Mouse (Mus musculus) neural tube, embryonic 13.5 days (tissue): ENCODE results near the gene Ift52. TPM values are rescaled to one million over a fixed set of nuclear protein-coding genes. Genes with fewer than 3 reads are reported as not detected.

Experiments used
- ATAC-seq: fragments of 200-750 bp; cut with Nextera tagmentation; 2 replicates; pipeline ENCODE4 v1.8.0; 2017; ENCODE audit warnings: low read depth, mild to moderate bottlenecking, moderate TSS enrichment, moderate library complexity
- H3K27ac ChIP-seq: fragments of 300-500 bp; sonication (generic); replicated peaks from 2 replicates; pipeline ENCODE4 v1.5.1; 2015; ENCODE audit warnings: moderate library complexity, mild to moderate bottlenecking, inconsistent platforms
- H3K27me3 ChIP-seq: fragments of 300-500 bp; sonication (generic); 2 replicates; pipeline ENCODE4 v1.6.1; 2015; ENCODE audit warnings: mild to moderate bottlenecking, inconsistent platforms
- H3K36me3 ChIP-seq: fragments of 300-500 bp; sonication (generic); 2 replicates; pipeline ENCODE4 v1.6.1; 2015; ENCODE audit warnings: mild to moderate bottlenecking, inconsistent platforms
- H3K4me1 ChIP-seq: fragments of 300-500 bp; sonication (generic); replicated peaks from 2 replicates; pipeline ENCODE4 v1.6.1; 2015; ENCODE audit warnings: inconsistent platforms
- H3K4me2 ChIP-seq: fragments of 300-500 bp; sonication (generic); 2 replicates; pipeline ENCODE4 v1.6.1; 2015; ENCODE audit warnings: inconsistent platforms, mild to moderate bottlenecking, moderate library complexity
- H3K4me3 ChIP-seq: fragments of 300-500 bp; sonication (generic); 2 replicates; pipeline ENCODE4 v1.5.1; 2015; ENCODE audit warnings: mild to moderate bottlenecking, inconsistent platforms
- H3K9ac ChIP-seq: fragments of 300-500 bp; sonication (generic); 2 replicates; pipeline ENCODE4 v1.6.1; 2015; ENCODE audit warnings: moderate library complexity, mild to moderate bottlenecking, inconsistent platforms
- H3K9me3 ChIP-seq: fragments of 300-500 bp; sonication (generic); 2 replicates; pipeline ENCODE4 v1.6.1; 2016; ENCODE audit warnings: inconsistent platforms
- WGBS: fragments of 180-500 bp; shearing (Covaris S2); methylation state at CpG from one replicate; pipeline ENCODE4 v1.1.7; 2015; 5-methylcytosine and 5-hydroxymethylcytosine counted together
- microRNA-seq: library from miRNA; unstranded; fragments of <30 nt; microRNA quantifications from one replicate; pipeline ENCODE4, GENCODE M21; 2016
- polyA plus RNA-seq: library from polyadenylated mRNA; unstranded; fragments of >200 nt; fragmentation: Nextera tagmentation; extraction: Ambion mirVana; gene quantifications from 2 replicates; pipeline ENCODE4 v1.2.1, GENCODE M21; 2015

The Ift52 gene
- polyA plus RNA-seq, 1 experiment from 2014 or later, result 43.2 TPM

DNA sequence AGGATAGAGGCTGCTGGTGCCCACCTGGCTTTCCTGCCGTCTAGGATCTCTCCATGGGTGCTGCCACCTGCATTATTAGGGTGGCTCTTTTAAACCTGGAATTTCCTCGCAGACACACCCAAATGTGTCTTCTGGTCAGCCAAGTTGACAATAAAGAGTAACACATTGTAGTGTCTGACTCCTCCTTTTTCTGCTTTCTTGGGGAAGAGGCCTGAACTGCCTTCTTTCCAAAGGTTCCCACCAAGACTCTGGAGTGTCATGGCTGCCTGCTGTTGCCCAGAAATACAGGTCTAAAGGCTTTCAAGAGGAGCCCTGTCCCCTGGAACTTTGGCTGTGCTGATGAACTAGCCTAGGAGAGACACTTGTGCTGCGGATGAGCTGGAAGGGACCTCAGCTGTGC lies 67.4 kb downstream of the Ift52 start:
- H3K4me1 ChIP-seq, result no peaks in the 10 kb centered on the region
- no peak for ATAC-seq
- no peaks in the 10 kb centered on the region for H3K36me3 ChIP-seq
- H3K9me3 ChIP-seq, result no peaks in the 10 kb centered on the region
- no peak overlapping the region for H3K4me3 ChIP-seq
- H3K27me3 ChIP-seq, result no peaks in the 10 kb centered on the region
- no peak overlapping the region for H3K4me2 ChIP-seq
- no peak overlapping the region for H3K27ac ChIP-seq
- no peak overlapping the region for H3K9ac ChIP-seq
- 95% methylated on average over 3 of the region's 3 CpGs for WGBS

- H3K4me2 ChIP-seq, result no peak overlapping the region
- H3K9me3 ChIP-seq, result no peaks in the 10 kb centered on the region
- H3K27me3 ChIP-seq, result no peaks in the 10 kb centered on the region
- no peak for ATAC-seq
- no peak overlapping the region for H3K4me3 ChIP-seq
- H3K27ac ChIP-seq, result no peak overlapping the region
- no peaks in the 10 kb centered on the region for H3K4me1 ChIP-seq
- no peak overlapping the region for H3K9ac ChIP-seq
- 86% methylated on average over 6 of the region's 6 CpGs for WGBS
- H3K36me3 ChIP-seq, result no peaks in the 10 kb centered on the region
Measured at GRCm38 (mm10) chr2:163085047-163085446, 67.9 kb downstream of the Ift52 start.

GRCm38 (mm10) chr2:163086561-163086960 lies 69.4 kb downstream of the Ift52 start:
- ATAC-seq, result no peak
- no peaks in the 10 kb centered on the region for H3K9me3 ChIP-seq
- 80% methylated on average over 8 of the region's 8 CpGs for WGBS
- no peak overlapping the region for H3K4me3 ChIP-seq
- H3K27me3 ChIP-seq, result no peaks in the 10 kb centered on the region
- no peaks in the 10 kb centered on the region for H3K36me3 ChIP-seq
- no peaks in the 10 kb centered on the region for H3K4me1 ChIP-seq
- H3K4me2 ChIP-seq, result no peak overlapping the region
- no peak overlapping the region for H3K27ac ChIP-seq
- no peak overlapping the region for H3K9ac ChIP-seq

GRCm38 (mm10) chr2:163087728-163088127 lies 70.6 kb downstream of the Ift52 start, which contains the start of gene Gtsf1l:
Gtsf1l (minus strand) TSS chr2:163087855.
- no peak for ATAC-seq
- no peak within 1 kb of the TSS for H3K9ac ChIP-seq
- H3K4me3 ChIP-seq, result no peak within 1 kb of the TSS
- H3K36me3 ChIP-seq, result no peaks in the 10 kb centered on the region
- 88% methylated on average over 9 of the region's 9 CpGs for WGBS
- H3K27ac ChIP-seq, result no peak within 1 kb of the TSS
- no peaks in the 10 kb centered on the region for H3K27me3 ChIP-seq
- no peaks in the 10 kb centered on the region for H3K4me1 ChIP-seq
- H3K4me2 ChIP-seq, result no peak within 1 kb of the TSS
- H3K9me3 ChIP-seq, result no peaks in the 10 kb centered on the region

DNA sequence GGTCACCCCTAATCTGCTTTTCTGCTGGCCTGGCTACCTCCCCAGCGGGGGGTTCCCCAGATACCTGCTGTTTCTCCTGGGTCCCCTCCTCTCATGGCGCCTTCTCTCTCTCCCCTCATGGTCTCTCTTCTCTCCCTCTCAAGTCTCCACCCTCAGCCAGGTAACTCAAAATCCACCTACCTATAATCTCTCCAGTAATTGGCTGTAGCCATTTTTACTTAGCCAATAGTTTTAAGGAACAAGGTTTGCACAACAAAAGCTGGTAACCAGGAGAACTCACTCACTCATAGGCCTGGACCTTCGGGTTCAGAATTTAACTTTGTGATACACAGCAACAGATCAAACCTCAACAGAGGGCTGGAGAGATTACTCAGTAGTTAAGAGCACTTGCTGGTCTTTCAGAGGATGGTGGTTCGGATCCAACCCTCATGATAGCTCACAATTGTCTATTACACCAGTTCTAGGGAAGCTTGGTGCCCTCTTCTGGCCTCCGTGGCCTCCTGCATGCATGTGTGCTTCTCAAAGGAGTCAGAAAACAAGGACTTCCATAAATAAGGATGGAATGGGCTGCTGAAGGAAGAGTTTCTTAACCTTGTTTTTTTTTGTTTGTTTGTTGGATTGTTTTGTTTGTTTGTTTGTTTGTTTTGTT lies 72.4 kb downstream of the Ift52 start:
- no peak overlapping the region for H3K4me2 ChIP-seq
- no peak overlapping the region for H3K9ac ChIP-seq
- ATAC-seq, result no peak
- no peaks in the 10 kb centered on the region for H3K4me1 ChIP-seq
- H3K36me3 ChIP-seq, result no peaks in the 10 kb centered on the region
- H3K27me3 ChIP-seq, result no peaks in the 10 kb centered on the region
- no peak overlapping the region for H3K4me3 ChIP-seq
- WGBS, result 73% methylated on average over 5 of the region's 5 CpGs
- no peaks in the 10 kb centered on the region for H3K9me3 ChIP-seq
- no peak overlapping the region for H3K27ac ChIP-seq

GRCm38 (mm10) chr2:163094909-163095308 lies 77.8 kb downstream of the Ift52 start:
- Histone ChIP-seq H3K36me3 (no peaks in the 10 kb centered on the region), H3K27ac (no peak overlapping the region), H3K9me3 (no peaks in the 10 kb centered on the region), H3K4me2 (no peak overlapping the region), H3K27me3 (peaks cover 21% of the 10 kb centered on the region), H3K4me1 (peaks cover 9% of the 10 kb centered on the region), H3K4me3 (no peak overlapping the region), H3K9ac (no peak overlapping the region)
- no peak for ATAC-seq
- WGBS, result 91% methylated on average over 10 of the region's 10 CpGs

Small RNA genes lying within 50 kb of the gene (microRNA-seq; reads per million reads assigned to microRNA genes)
- gene Gm22174 (not detected), gene Mir7003 (not detected)

Other genes starting within 250 kb of the Ift52 start
- 167 and 187 TPM in 2 replicates for gene Srsf6, start 85.8 kb upstream of the Ift52 start, polyA plus RNA-seq
- 0.96 and 1.1 TPM in 2 replicates for gene L3mbtl1, start 73.9 kb upstream of the Ift52 start, polyA plus RNA-seq
- gene Sgk2, start 30.0 kb upstream of the Ift52 start, polyA plus RNA-seq, result not detected in 2 replicates
- gene Mybl2, start 37.3 kb downstream of the Ift52 start, polyA plus RNA-seq, result 4.2 and 4.9 TPM in 2 replicates
- gene Gtsf1l, start 70.5 kb downstream of the Ift52 start, polyA plus RNA-seq, result not detected in 2 replicates
- 22.0 and 22.7 TPM in 2 replicates for gene Tox2, start 185.8 kb downstream of the Ift52 start, polyA plus RNA-seq